Mouse (Mus musculus) midbrain, postnatal 0 days (tissue): ENCODE measurements at regions not wholly inside any gene's neighbourhood (a gene's known extent, or its start where the extent isn't known, plus 50 kb on each side); places are given as distances from the start of the nearest gene placed in this dataset.
A peak's percentile ranks its signal among the peaks of the same experiment; 100 is the strongest.

Experiments
- ATAC-seq: fragments of 200-750 bp; cut with Nextera tagmentation; 2 replicates; pipeline ENCODE4 v1.8.0; 2017; ENCODE audit warnings: moderate number of reproducible peaks, mild to moderate bottlenecking, moderate TSS enrichment, moderate library complexity; ENCODE audit not compliant: low FRiP score
- DNase-seq: peaks from one replicate; pipeline ENCODE4 v3.0.0-alpha.2; 2015; ENCODE audit warnings: low spot score
- H3K27ac ChIP-seq: fragments of 300-500 bp; sonication (generic); 2 replicates; pipeline ENCODE4 v1.5.1; 2014; ENCODE audit warnings: low read depth, mild to moderate bottlenecking, low read length, mixed read lengths
- H3K27me3 ChIP-seq: fragments of 300-500 bp; sonication (generic); 2 replicates; pipeline ENCODE4 v1.6.1; 2014; ENCODE audit warnings: low read length, control low read depth, mixed read lengths; ENCODE audit not compliant: insufficient read depth
- H3K36me3 ChIP-seq: fragments of 300-500 bp; sonication (generic); 2 replicates; pipeline ENCODE4 v1.6.1; 2014; ENCODE audit warnings: low read length, control low read depth, mixed read lengths; ENCODE audit not compliant: insufficient read depth
- H3K4me1 ChIP-seq: fragments of 300-500 bp; sonication (generic); 2 replicates; pipeline ENCODE4 v1.6.1; 2014; ENCODE audit warnings: mild to moderate bottlenecking, control low read depth, antibody characterized with exemption, low read length, mixed read lengths; ENCODE audit not compliant: insufficient read depth
- H3K4me2 ChIP-seq: fragments of 300-500 bp; sonication (generic); 2 replicates; pipeline ENCODE4 v1.6.1; 2014; ENCODE audit warnings: low read depth, mild to moderate bottlenecking, low read length, mixed read lengths; ENCODE audit not compliant: poor library complexity, severe bottlenecking
- H3K4me3 ChIP-seq: fragments of 300-500 bp; sonication (generic); 2 replicates; pipeline ENCODE4 v1.5.1; 2014; ENCODE audit warnings: low read depth, mild to moderate bottlenecking, low read length, moderate library complexity
- H3K9ac ChIP-seq: fragments of 300-500 bp; sonication (generic); replicated peaks from 2 replicates; pipeline ENCODE4 v1.6.1; 2014; ENCODE audit warnings: mild to moderate bottlenecking, low read length, moderate library complexity, mixed read lengths; ENCODE audit not compliant: poor library complexity, severe bottlenecking
- H3K9me3 ChIP-seq: fragments of 300-500 bp; sonication (generic); 2 replicates; pipeline ENCODE4 v1.6.1; 2016; ENCODE audit warnings: low read length, control low read depth
- CTCF ChIP-seq: IDR thresholded peaks from 2 replicates; pipeline ENCODE4 v1.5.1; 2016; ENCODE audit warnings: antibody characterized with exemption, mild to moderate bottlenecking
- WGBS: fragments of 180-500 bp; shearing (Covaris S2); extraction: QIAGEN DNeasy Blood & Tissue Kit; methylation state at CpG from one replicate; pipeline ENCODE4 v1.1.7; 2014; 5-methylcytosine and 5-hydroxymethylcytosine counted together

GRCm38 (mm10) chr15:74294109-74294508, 342.0 kb downstream of the Mroh4 start:
- Histone ChIP-seq H3K27me3 (no peaks in the 10 kb centered on the region), H3K27ac (no peak overlapping the region), H3K4me1 (no peaks in the 10 kb centered on the region), H3K9ac (no peak overlapping the region), H3K4me3 (no peak overlapping the region), H3K9me3 (no peaks in the 10 kb centered on the region), H3K4me2 (no peak overlapping the region), H3K36me3 (no peaks in the 10 kb centered on the region)
- TF ChIP-seq CTCF, result no peak
- DNase-seq, result no peak
- no peak for ATAC-seq
- WGBS, result 73% methylated on average over 10 of the region's 10 CpGs

DNA sequence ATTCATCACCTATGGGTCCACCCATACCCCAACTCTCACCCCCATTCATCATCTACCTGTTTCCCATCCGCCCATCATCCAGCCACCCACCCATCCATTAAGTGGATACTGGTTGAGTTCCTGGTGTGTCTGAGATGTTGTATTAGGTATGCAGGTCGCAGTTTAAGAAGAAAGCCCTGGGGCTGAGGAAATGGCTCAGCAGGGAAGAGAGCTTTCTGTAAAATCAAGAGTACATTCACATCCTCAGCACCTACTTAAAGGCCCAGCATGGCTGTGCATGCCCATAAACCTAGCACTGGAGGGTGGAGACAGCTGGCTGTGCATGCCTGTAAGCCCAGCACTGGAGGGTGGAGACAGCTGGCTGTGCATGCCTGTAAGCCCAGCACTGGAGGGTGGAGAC, 348.7 kb downstream of the Mroh4 start:
- 78% methylated on average over 2 of the region's 2 CpGs for WGBS
- no peaks in the 10 kb centered on the region for H3K27me3 ChIP-seq
- no peak for TF ChIP-seq CTCF
- no peaks in the 10 kb centered on the region for H3K9me3 ChIP-seq
- no peaks in the 10 kb centered on the region for H3K36me3 ChIP-seq
- H3K9ac ChIP-seq, result no peak overlapping the region
- H3K4me2 ChIP-seq, result no peak overlapping the region
- ATAC-seq (no peak), DNase-seq (no peak)
- no peak overlapping the region for H3K4me3 ChIP-seq
- peaks cover 10% of the 10 kb centered on the region; the same call in 1 of the 2 replicates for H3K4me1 ChIP-seq
- H3K27ac ChIP-seq, result no peak overlapping the region

DNA sequence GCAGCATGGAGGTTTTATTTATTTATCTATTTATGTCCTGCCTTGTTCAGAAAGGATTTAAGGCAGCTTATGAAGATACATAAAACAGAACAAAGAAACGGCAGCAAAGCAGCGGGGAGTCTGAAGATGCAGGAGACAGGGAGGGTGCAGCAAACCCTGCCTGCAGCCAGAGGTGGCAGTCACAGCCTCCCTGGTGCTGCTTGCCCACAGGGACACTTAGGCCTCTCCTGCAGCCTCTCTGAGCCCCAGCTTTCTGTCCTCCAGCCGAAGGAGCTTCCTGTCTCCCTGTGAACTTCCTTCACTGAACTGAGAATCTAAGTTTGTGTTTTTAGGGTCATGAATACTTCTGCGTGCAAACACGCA, 353.0 kb downstream of the Mroh4 start:
- Histone ChIP-seq H3K4me1 (peaks cover 10% of the 10 kb centered on the region), H3K4me2 (no peak overlapping the region), H3K27ac (peak overlapping the region; percentile 48; the same call in 1 of the 2 replicates), H3K27me3 (no peaks in the 10 kb centered on the region), H3K4me3 (no peak overlapping the region), H3K9ac (peak overlapping the region; percentile 3; the same call in 1 of the 2 replicates), H3K9me3 (no peaks in the 10 kb centered on the region), H3K36me3 (no peaks in the 10 kb centered on the region)
- WGBS, result 55% methylated on average over 5 of the region's 5 CpGs
- ATAC-seq, result peak; percentile 22; the same call in 1 of the 2 replicates
- TF ChIP-seq CTCF, result peak; percentile 40
- peak; percentile 37 for DNase-seq

DNA sequence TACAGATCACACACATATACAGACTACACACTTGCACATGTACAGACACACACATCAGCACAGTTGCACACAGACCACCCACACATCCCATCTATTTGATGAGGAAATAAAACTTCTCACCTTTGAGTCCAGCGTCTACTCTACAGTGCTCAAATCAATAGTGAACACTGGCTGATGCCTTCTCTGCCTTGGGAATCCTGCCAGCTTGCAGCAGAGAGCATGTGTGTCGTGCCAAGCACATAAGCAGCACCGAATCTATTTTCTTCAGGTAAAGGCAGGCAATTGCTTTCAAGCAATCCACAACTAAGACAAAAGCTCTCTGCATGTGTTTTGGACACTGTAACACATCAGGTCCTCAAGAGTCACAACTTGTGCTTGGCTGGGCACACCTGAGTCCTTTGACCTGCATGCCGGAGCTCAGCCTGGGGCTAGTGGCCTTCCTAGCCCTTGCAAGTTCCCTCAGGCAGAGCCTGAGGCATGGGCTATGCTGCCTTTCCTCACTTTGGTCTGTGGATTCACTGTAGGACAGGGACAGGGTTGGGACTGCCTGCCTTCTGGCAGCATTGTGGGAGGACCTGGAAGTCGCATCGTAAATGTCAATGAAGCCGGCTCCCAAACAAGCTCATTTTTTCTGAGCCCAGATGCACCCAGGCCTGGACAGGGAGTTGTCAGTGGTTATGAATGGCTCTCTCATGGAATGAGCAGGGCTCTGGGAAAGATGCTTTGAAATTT, 353.5 kb downstream of the Mroh4 start:
- Histone ChIP-seq H3K36me3 (no peaks in the 10 kb centered on the region), H3K27ac (peak overlapping the region; percentile 48; the same call in 1 of the 2 replicates), H3K27me3 (no peaks in the 10 kb centered on the region), H3K9ac (no peak overlapping the region), H3K9me3 (no peaks in the 10 kb centered on the region), H3K4me3 (no peak overlapping the region), H3K4me2 (no peak overlapping the region), H3K4me1 (peaks cover 10% of the 10 kb centered on the region)
- ATAC-seq, result peak; percentile 31; the same call in 1 of the 2 replicates
- DNase-seq, result peak; percentile 52
- 27% methylated on average over 7 of the region's 7 CpGs for WGBS
- TF ChIP-seq CTCF, result no peak

DNA sequence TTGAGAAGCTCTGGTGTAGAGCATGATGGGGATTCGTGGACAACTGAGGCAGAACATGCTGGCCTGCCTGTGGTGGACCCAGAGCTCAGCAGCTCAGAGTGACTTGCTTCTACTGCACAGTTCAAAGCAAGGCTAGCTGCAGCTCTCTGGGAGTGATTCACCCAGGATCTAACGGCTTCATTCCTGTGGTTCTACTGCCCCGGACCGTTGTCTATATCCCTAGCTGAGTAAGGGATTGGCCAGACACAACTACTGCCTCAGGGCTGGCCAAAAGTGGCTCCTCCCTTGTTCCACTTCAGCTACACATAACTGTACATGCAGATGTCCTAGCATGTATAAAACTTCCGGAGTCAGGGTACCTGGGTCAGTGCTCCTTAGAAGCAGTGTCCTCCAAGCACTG, 361.7 kb downstream of the Mroh4 start:
- Histone ChIP-seq H3K27me3 (no peaks in the 10 kb centered on the region), H3K4me1 (no peaks in the 10 kb centered on the region), H3K4me3 (no peak overlapping the region), H3K9me3 (no peaks in the 10 kb centered on the region), H3K36me3 (no peaks in the 10 kb centered on the region), H3K4me2 (no peak overlapping the region), H3K9ac (no peak overlapping the region), H3K27ac (no peak overlapping the region)
- no peak for TF ChIP-seq CTCF
- ATAC-seq (no peak), DNase-seq (no peak)
- WGBS, result 91% methylated on average over 5 of the region's 5 CpGs

GRCm38 (mm10) chr15:74262587-74263210, 373.5 kb downstream of the Mroh4 start:
- H3K27ac ChIP-seq, result no peak overlapping the region
- no peak overlapping the region for H3K9ac ChIP-seq
- peak; percentile 13 for DNase-seq
- no peak overlapping the region for H3K4me3 ChIP-seq
- ATAC-seq, result no peak
- H3K9me3 ChIP-seq, result no peaks in the 10 kb centered on the region
- 60% methylated on average over 9 of the region's 9 CpGs for WGBS
- H3K36me3 ChIP-seq, result no peaks in the 10 kb centered on the region
- no peaks in the 10 kb centered on the region for H3K4me1 ChIP-seq
- TF ChIP-seq CTCF, result no peak
- H3K4me2 ChIP-seq, result no peak overlapping the region
- no peaks in the 10 kb centered on the region for H3K27me3 ChIP-seq
